Mouse (Mus musculus) mouse embryonic stem cell (cell line): ENCODE data around the gene Msi1.

Experiments
- in situ Hi-C, 2 experiments: fragments of 300-500 bp; cut with MboI; formaldehyde crosslinking; loops; 1 replicate in 1 of 2; 3 replicates in 1 of 2; pipeline ENCODE4 v1.14.3; 2019 to 2020; ENCODE audit warnings: low sequenced_read_pairs in 2 of 2, low pct_unique_long_range_greater_than_20kb in 1 of 2, mixed read lengths in 1 of 2; ENCODE audit not compliant: unreplicated experiment in 1 of 2

The Msi1 gene

DNA sequence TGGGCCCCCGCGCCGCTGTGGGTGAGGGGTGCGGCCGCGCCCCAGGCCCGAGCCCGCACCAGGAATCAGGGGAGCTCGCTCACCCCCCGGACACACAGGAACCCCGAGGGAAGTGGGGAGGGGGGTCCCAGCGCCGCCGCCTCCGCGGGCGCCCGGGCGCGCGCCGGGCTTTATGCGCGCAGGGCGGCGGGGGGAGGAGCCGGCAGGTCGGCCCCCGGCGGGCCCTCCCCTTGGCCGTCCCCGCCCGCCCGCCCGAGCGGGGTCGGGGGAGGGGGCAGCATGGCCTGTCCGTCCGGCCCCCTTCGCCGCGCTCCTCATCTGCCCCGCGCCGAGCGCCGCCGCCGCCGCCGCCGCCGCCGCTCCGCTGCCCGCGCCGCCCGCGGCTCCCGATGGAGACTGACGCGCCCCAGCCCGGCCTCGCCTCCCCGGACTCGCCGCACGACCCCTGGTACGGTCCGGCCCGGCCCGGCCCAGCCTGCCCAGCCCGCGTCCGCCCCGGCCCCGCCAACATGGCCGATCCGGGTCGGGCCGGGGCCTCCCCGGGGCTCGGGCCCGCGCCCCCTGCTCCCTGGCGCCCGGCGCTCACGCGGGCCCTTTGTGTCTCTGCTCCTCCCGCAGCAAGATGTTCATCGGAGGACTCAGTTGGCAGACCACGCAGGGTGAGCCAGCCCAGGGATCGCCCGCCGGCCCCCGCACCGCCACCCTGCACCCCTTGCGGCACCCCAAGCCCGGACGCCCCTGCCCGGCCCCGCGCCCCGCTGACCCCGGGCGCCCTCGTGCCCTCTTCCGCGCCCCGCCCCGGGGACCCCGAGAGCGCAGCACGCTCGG is at the start of gene Msi1:
Gene Msi1 (plus strand): TSS at position 241 of the 828 bp plus-strand sequence.
- in situ Hi-C loops, result no loop called here

DNA sequence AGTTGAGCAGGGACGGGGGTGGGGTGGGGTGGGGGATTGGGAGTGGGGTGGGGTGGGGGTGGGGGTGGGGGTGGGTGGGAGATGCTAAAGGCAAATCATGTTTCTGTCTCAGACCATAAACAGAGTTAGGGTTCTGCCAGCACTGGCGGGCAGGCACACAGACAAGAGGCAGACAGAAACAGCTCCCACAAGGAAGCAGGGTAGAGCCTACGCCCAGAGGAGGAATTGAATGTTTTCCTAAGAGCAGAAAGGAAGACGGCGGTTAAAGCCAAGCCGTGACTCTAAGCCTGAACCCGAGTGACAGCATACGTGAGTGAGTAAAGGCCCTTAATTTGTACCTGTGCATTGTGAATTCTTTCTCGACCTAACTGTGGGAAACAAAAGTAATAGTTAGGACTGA is 37.5 kb upstream of the Msi1 start:
- in situ Hi-C loops, result no loop called here

DNA sequence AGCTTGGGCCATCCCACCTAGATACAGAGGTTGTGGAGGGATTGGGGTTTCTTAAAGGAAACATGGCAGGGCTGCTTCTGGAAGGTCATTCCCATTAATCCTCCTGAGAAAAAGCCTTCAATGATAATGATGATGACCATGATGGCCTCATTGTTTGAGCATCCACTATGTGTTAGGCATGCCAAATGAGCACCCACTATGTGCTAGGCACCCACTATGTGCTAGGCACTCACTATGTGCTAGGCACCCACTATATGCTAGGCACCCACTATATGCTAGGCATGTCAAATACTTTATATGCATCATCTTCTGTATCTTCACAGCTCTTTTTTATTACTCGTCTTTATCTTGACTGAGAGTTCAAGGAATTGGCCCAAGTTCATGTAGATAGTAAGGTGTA is 36.4 kb upstream of the Msi1 start:
- in situ Hi-C loops, result no loop called here

DNA sequence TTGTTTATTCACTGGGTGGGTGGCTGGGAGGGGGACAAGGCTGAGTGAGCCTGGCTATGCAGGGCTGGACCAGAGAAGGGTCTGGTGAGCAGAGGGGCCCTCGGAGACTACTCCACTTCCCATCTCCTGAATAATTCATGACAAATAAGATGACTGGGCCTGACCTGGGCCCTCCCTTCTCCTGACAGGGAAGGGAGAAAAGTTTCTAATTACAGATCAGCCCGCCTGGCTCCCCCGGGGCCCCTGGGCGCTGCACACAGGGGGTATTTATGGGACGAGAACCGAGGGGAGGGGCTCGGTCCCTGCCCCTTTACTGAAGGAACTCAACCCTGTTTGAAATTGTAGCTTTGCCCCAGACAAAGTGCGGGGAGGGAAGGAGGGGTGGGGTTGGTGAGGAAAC is 35.2 kb upstream of the Msi1 start:
- in situ Hi-C loops, result no loop called here

DNA sequence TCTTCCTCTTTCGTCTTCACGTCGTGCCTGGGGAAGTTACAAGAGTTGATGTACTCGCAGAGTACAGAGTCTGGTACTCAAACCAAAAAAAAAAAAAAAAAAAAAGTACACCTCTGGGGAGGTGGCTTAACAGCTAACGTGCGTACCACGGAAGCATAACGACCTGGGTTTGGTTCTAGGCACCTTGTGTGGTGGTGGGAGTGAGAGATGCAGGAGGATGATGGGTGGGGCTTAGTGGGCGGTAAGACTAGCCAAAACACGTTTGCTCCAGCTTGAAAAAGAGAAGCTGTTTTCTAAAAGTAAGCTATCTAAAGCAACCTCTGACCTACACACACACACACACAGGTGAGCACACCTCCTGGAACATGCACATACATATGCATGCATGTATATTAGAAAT is 34.6 kb upstream of the Msi1 start:
- in situ Hi-C loops, result no loop called here

DNA sequence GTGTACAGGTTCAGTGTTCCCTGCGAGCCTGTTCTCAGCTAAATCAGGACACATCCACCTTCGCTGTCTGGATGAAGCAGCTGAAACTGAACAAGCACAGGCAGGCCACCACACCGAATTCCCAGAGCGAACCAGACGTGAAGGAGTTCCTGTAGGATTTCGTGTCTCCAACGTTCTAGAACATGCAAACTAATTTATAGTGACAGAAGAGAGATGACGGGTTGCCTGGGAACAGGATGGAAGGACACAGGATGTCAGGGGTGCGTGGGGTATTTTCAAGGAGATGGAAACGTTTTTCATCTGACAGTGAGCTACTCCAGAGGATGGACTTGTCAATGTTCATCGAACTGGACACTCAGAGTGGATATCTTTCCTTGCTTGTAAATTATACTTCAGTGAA is 32.7 kb upstream of the Msi1 start:
- in situ Hi-C loops, result no loop called here

DNA sequence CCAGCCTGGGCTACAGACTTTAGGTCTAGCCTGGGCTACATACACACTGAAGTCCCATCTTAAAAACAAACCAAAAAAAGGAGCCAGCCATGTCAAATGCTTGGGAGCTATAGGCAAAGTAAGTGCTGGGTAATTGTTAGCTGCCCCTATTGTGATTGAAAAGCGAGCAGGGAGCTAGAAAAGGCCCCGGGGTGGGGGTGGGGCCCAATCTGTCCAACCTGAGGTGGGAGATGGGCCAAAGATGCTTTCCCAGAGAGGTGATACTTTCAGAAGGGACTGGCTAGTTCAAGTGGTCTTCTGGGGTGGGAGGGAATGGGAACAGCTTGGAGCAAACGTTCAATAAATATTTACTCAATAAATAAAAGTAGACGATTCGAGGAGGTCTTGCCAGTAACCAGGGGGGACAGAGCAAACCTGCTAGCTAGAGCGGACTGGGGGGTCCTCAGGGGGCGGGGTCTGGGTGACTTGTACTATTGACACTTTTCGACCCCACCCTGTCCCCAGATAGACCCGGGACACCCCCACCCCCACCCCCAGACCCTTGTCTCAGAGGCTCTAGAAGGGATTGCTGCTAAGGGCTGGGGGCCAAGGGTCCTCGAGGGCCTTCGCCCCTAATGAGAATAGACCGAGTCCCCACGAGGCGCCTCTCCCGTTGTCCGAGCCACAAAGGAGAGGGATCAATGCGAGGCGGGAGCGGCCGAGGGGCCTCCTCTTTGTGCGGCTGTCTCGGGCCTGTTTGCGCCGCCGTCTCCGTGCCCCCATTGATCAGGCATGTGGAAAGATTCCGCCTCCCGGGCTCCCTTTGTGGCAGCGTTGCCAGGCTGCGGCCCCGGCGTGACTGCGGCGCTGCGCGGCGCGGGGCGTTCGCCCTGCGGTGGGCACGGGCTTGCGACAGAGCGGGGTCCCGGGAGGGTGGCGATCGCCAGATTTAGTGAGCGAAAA is 31.3 kb upstream of the Msi1 start:
- in situ Hi-C loops, result no loop called here

DNA sequence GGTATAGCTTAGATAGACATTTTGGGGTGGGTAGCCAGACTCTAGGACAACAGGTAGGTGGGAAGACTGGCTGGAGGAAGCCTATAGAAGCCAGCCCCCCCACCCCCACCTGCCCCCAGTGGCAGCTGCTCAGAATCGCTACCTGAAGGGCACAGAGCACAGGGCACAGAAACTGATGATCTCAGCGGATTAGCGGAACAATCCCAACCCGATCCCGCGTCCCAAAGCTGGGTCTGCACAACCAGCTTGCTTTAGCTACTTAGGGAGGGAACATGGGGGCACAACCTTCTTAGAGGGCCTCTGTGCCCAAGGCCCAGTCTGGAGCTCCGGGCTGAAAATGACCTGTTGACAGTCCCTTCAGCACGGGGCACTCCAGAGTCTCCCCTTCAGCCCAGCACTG is 27.3 kb upstream of the Msi1 start:
- in situ Hi-C loops, result loop anchor here in 1 of 2 experiments (5.0 kb wide), 1 partner anchor 35 kb away; no protein-coding TSS in a partner anchor

DNA sequence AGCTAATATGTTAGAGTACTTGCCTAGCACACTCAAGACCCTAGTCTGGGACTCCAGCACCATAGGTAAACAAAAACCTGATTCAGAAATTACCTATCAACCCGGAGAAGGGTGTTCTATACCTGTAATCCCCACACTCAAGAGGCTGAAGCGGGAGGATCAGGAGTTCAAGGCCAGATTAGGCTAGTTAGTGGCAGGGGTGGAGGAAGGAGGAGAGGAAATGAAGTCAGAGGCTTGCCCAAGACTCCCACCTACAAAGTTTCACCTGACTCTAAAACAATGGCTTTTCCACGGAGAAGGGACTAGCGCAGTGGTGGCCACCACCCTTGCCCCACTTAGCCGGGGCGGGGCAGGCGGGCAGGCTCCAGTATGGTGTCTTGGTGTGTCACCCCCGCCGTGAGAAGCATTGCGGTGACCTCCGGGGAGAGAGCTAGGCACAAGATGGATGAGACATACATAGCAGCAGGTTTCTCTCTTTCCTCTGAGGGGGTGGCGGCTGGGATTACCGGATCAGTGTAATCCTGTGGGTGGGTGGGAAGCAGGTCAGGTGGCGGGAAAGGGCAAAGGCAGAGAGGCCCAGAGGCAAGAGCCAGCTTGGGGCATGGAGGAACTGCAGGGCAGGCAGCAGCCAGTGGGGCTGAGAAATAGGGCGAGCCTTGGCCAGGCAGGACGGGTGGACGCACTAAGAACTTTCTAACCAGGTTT is 25.8 kb upstream of the Msi1 start:
- in situ Hi-C loops, result loop anchor here in 1 of 2 experiments (5.0 kb wide), 1 partner anchor 36 kb away; no protein-coding TSS in a partner anchor

DNA sequence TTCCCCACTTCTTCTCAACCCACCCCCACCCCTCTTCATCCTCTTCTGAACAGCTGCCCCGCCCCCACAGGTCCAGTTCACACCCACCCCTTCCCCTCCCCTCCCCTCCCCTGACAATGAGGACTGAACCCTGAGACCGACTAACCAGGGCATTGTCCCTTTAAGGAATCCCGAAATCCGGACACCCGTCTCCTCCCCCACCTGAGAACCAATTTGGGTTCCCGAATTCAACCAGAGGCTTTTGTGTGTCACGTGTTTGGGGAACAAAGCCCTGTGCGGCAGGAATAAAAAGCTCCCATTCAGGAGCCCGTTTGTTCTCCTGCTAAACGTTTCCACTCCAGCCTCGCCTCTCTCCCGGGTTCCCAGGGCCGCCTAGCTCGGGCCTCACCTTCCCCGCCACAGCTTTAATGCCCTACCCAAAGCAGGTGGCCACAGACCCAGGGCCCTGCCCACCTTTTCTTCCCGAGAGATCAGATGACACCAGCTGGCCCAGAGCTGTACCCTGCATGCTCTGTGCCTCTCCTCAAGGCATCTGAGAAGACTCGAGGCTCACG is 25.1 kb upstream of the Msi1 start:
- in situ Hi-C loops, result loop anchor here in 1 of 2 experiments (5.0 kb wide), 1 partner anchor 37 kb away; no protein-coding TSS in a partner anchor

DNA sequence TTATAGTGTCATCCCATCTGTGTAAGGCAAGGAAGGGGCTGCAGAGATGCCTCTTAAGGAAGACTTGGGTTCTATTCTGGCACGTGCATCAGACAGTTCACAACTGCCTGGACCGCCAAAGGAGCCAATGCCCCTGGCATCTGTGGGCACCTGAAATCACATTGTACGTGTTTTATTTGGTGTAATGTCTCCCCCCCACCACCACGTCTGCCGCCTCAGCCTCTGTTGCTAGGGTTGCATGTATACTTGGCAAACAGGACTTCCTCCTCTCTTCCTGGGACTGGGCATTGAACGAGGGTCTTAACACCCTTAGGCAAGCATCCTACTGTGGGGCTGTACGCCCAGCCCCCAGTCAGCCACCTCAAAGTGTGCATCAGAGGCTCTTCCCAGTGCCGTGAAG is 24.2 kb upstream of the Msi1 start:
- in situ Hi-C loops, result no loop called here

DNA sequence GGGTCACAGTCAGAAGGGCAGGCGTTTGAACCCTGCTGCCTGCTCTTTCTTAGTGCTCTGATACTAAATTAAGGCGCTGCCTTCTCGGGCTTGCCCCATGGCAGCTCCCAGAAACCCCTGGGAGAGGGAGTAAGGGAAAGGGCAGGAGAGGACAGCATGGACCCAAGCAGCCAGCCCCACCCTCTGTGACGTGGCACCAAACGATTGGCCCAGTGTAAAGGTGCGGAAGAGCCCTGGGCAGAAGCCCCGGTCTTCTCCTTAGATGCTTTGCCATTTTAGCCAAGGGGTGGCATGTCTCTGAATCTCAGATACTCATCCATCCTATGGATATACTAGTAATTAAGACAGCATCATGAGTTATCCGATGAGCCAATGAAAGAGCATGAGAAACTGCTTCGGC is 21.3 kb upstream of the Msi1 start:
- in situ Hi-C loops, result no loop called here

DNA sequence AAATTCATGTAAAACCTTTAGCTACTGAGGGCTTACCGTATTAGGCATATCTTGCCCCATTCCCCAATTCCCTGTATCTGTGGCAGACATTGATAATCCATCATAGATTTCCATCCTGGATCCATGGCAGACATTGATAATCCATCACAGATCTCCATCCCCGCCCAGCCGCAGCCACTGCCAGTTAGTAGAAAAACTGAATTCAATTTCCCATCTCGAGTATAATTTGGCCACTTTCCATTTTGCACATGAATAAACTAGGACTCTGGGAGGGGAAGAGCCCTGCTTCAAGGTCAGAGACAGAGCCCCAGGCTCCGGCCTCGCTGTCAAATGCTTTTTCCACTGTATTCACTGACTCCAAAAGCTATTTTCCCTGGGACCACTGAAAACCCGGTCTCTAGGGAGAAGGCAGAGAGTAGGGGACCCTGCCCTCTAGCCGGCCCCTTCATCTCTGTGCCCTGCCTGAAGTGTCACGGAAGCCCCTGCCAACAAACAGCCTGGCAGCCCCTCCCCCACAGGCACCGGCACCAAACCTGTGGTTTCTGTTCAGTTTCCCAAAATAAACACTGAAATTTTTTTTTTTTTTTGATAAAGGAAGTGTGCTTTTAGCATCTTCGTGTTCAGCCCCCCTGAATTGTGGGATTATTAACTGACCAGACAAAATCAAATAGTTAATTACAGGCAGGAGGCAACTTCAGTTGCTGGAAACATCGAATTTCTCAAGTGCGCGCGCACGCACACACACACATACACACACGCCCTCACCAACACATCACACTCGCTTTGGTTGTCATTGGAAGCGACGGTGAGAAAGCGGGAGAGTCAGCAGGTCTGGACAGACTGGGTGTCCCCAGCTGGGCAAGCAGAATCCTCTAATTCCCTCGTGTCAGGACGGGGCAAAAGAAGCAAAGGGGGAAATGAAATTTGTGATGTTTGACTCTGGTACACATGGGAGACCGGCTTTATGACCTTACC is 14.0 kb upstream of the Msi1 start:
- in situ Hi-C loops, result no loop called here

DNA sequence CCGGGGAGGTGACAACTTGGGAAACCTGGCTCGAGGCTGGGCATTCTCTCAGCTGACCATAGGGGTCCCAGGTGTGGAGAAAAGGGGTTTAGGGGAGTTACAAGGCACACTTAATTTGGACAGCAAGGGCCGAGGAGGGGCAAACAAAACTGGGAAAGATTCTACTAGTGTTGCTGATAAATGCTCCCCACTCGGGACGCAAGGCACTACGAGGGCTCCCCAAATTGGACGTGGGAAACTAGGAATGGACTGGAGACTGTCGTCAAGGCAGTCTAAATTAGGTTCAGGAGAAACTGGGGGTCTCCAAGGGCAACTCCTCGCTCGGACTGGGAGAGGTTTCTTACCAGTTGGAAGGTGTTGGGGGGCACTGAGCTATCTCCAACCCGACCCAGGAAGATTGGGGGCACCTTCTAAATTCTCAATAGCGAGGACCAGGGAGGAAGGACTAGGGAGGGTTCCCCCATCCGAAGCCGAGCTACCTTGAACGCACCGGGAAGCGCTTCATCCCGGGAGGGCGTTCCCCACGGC is 504 bp upstream of the Msi1 start:
- in situ Hi-C loops, result no loop called here

DNA sequence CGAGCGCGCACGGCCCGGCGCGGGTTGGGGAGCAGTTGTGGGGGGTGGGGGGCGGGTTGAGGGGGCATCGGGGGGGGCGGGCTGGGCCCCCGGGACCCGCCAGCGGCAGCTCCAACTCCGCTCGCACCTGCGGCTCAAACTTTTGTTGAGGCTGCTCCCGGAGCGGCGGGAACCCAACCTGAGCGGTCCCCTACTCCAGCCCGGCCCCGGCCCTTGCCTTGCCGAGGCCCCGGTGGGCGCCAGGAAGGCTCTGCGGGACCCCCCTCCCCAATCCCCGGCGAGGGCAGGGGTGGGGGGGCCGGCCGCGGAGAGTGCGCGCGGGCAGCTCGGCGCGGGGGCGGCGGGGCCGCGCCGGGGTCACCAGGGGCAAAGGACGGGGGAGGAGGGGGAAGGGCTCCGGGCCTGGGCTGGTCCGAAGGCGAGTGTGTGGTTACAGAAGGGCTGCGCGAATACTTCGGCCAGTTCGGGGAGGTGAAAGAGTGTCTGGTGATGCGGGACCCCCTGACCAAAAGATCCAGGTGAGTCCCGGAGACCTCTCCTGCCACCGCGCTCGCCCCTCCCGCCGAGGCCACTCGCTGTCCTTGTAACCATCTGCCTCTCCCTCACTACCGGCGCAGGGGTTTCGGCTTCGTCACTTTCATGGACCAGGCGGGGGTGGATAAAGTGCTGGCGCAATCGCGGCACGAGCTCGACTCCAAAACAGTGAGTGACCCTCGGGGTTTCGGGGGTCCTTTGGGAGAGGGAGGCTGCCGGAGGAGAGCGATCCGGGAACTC is 975 bp downstream of the Msi1 start:
- in situ Hi-C loops, result no loop called here

DNA sequence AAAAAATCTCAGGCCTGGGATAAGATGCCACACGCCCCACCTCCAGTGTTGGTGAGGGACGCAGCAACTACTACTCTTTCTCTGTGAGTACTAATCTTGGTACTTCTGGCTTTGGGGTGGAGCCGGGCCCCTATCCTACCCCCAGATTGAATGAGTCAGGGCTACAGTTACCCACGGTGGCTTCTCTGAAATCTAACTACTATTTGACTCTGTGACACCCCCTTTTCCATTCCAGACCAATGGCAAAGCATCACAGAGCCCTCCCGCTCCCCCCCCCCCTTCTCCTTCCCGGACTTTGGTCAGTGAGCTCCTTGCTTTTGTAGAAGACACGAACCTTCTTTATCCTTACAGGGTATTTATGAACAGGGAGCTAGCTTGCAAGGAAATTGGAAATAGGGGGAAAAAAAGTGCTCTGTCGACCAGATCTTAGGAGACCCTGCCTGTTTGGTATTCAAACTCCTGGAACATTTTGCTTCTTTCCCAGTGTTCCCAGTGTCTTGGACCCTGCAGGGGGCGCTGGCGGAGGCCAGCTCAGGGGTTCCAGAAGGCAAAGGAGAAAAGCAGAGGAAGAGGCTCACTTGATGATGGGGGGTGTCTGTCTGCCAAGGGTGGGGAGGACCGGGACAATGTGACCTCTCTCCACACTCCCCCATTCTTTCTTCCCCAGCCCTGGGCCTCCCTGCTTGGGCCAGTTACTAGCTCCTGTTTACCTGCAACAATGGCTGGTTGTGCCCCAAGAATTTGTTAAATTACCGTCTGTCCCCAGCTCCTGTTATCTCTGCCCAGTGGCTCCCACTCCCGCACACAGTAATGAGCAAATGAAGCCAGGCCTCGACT is 1.9 kb downstream of the Msi1 start:
- in situ Hi-C loops, result no loop called here
